Mouse (Mus musculus): ENCODE data around the gene Rab31. TPM values are rescaled to one million over a fixed set of nuclear protein-coding genes. Genes with fewer than 3 reads are reported as not detected.

Rab31 gene
- polyA plus RNA-seq, 1 experiment, result 74.9 TPM

DNA sequence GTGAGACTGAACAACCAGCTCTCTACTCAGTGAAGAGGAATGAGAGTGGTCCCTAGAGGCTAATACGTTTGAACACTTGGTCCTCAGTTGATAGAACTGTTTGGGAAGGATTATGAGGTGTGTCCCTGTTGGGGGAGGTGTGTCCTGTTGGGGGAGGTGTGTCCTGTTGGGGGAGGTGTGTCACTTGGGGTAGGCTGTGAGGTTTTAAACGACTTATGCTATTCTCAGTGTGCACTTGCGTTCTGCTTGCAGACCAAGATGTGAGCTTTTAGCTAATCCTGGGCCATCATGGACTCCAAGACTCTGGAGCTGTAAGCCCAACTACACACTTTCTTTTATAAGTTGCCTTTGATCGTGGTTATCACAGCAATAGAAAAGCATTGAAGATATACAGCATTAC is 103.5 kb downstream of the Rab31 start:
- no peak for DNase-seq (ENCODE audit: extremely low spot score in 1 of 2, low spot score in 1 of 2)

DNA sequence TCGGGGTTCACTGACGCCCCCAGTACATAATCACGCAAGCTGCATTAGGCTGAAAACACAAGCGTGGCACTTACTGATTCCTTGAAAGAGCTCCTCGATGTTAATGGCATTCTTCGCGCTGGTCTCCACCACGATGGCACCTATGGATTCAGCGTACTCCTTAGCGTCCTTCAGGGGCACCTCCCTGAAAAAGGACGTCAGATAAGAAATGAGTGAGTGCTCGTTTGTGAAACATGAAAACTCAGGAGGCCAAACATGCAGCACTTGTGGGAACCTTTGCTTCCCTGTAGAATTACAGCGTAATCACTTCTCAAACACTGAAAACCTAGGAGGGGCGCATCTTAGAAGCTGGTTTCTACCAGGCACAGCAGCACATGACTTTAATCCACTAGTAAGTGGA is 104.8 kb downstream of the Rab31 start:
- DNase-seq (ENCODE audit: extremely low spot score in 1 of 2, low spot score in 1 of 2), result no peak

DNA sequence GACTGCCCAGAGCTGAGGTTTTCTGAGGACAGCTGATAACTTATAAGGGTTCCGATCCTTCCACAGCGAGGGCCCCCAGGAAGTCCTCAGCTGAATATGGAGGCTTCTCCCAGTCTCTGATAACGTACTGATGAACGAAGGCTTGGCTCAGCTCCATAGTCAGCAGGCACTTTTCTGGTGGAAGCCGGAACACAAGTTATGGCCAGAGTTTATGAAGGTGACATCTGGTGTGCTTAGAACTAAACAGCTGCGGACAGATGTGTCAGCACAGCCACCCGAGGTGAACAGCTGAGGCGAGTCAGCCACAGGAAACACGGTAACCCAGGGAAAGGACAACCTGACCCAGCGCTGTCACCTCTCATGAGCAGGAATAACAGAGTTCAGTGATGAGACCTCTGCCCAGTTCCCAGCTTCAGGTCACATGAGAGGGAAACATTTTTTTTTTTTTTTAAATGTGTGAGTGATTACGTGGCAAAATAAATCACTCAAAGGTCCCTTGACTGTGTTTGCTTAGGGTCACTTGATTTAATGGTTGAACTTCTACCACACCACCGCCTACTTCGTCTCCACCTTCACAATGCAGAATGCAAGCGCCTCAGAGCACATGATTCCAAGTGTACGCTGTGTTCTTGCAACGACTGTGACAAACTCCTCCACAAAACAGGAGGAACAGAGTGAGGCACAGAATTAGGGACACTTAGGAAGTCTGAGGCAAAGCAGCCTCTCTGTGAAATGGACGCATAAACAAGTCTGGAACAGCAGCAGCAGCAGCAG is 106.0 kb downstream of the Rab31 start:
- DNase-seq (ENCODE audit: extremely low spot score in 1 of 2, low spot score in 1 of 2), result no peak

DNA sequence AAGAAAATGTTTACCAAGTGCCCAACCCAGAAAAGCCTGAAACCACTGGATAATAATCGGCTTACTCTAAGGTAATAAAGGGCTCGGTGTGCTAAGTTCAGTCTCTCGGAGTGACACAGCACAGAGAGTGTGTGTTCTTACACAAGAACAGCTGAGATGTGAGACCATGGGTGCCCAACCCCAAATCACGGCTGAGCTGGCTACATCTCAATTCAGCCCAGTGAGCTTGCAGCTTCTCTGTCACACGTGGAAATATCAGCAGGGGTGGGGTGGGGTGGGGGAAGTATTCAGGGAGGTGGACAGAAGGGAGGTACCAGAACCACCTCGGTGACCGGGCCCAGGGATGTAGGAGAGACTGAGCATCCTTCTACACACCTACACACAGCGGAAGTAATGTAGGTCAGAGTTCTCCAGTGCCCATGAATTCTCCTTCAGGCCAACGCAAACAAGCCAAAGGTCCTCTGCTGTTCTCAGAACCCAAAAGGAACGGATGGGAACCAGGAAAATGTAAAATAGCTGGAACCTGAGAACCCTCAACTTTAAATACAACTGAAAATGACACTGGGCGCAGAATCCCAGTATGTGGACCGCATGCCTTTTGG is 106.7 kb downstream of the Rab31 start:
- DNase-seq (ENCODE audit: extremely low spot score in 1 of 2, low spot score in 1 of 2), result no peak

DNA sequence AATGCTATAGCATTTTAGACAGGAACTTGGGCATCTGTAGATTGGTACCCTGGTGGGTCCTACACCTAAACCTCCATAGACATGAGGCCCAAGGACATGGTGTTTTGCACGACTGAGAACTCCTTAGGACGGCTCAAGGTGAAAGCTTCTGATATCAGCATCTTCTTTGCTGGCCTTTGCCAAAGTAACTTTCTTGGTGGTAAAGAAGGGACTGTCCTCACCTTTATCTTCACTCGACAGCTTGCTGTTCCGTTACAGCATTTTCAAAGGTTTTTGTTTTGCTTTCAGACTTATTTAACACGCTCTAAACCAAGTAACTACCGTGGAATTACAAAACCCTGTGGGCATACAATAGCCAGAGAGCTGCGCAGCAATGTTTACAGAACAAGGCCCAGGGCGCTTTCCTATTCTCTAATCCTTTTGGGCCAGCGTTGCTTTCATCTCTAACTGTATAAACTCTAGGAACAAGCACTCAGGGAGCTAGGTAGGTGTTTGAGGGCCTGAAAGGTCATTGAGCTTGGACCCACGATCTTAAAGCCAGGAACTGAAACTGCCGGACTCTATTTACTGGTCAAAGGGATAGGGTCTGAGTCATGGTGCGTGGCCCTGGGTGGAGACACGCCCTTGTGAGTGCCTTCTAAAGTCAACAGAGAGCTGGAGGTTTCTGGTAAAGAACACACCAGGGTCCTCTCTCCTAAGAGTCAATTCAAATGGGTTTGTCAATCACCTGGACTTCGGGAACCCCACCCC is 109.0 kb downstream of the Rab31 start:
- DNase-seq (ENCODE audit: extremely low spot score in 1 of 2, low spot score in 1 of 2), result no peak

DNA sequence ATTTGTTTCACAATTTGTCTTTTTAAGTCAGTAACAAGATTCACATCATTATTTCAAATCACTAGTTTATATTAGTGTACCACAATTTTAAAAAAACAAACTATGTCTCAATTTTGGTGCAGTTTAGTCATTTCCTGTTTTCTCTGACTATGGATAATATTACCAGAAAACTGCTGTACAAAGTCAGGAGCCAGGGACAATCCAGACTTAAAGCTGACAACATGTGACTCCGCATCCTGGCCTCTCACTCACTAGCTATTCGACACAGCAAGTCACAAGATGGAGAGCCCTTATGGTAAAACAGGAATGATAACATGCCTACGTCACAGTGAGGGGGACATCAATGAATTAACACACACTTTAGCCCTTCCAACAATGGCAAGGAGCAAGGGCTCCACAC is 109.9 kb downstream of the Rab31 start:
- DNase-seq (ENCODE audit: extremely low spot score in 1 of 2, low spot score in 1 of 2), result no peak

DNA sequence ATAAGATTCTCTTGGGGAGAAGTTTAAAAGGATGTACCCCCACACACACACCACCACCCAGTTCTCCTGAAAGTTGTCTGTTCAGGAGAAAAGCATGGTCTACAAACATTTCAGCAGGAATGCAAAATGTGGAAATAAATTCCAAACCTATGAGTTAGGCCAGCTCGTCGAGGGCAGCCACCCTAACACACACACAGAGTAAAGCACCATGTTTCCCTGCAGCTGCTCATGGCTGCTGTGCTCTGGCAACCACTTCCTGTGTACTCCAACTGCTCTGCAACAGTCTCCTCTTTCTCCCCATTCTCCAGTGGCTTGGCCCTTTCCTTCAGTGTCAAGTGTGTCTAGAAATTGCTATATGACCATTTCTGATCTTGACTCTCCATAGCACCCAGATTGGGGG is 114.1 kb downstream of the Rab31 start:
- DNase-seq (ENCODE audit: extremely low spot score in 1 of 2, low spot score in 1 of 2), result no peak

DNA sequence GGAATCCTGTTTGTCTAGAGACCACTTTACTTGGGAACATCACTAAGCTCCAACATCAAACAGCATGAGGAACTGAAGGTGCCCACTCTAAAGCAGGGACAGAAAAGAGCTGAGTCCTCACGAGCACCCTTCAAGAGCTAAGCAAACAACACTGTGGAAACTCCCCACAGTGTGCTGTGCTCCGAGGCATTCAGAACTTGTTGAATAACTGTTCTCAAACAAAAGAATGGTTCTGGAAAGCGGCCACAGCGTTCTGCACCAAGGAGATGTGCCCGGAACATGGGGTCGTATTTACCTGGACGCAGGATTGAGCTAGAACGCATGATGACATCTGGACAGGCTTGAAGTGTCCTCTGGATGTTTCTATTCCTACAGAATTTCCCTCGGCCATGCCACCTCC is 114.6 kb downstream of the Rab31 start:
- DNase-seq (ENCODE audit: extremely low spot score in 1 of 2, low spot score in 1 of 2), result no peak

DNA sequence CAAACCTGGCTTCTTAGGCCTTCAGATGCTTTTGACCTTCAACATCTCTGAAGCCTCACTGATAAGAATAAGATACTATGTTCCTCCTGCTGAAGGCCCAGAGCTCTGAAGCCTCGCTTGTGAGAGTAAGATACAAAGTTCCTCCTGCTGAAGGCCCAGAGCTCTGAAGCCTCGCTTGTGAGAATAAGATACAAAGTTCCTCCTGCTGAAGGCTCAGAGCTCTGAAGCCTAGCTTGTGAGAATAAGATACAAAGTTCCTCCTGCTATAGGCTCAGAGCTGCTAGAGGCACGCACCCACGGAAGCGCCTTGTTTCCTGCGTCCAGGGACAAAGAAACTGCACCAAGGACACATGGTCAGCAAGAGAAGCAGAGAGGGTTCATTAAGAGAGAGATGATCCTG is 115.8 kb downstream of the Rab31 start:
- no peak for DNase-seq (ENCODE audit: extremely low spot score in 1 of 2, low spot score in 1 of 2)

DNA sequence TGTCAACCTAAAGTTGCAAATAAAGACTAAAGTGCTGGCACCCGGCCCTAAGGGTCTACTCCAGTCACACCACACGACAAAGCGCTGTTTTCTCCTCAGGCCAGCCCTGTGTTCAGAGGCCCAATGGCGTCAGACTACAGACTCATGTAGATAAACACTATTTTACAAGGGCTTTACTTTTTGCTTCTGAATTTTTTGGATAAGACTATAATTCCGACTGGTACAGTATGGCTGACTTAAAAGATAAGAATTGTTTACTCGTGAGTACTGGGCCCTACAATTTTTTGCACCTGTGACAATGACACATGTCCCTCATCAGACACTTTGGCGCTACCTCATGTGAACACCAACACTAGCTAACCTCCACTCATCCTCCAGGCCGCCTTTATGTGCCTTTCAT is 116.5 kb downstream of the Rab31 start:
- no peak for DNase-seq (ENCODE audit: extremely low spot score in 1 of 2, low spot score in 1 of 2)

DNA sequence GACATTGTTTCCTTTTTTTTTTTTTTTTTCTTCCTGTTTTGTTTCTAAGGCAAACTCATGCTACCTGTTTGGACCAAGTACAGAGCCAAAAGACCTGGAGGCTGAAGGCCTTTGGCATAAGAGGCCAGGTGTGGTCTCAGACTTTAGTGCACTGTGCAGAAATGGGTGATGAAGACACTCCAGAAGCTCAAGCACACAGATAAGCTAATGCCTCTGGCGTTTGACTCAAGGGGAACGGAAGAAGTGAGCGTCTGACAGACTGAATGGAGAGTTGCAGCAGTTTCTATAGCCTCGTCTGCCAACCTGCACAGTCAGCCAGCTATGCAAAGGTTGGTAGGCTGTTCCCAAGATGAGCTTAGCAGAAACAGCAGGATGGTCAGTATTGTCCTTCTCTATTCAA is 116.9 kb downstream of the Rab31 start:
- DNase-seq (ENCODE audit: extremely low spot score in 1 of 2, low spot score in 1 of 2), result no peak

DNA sequence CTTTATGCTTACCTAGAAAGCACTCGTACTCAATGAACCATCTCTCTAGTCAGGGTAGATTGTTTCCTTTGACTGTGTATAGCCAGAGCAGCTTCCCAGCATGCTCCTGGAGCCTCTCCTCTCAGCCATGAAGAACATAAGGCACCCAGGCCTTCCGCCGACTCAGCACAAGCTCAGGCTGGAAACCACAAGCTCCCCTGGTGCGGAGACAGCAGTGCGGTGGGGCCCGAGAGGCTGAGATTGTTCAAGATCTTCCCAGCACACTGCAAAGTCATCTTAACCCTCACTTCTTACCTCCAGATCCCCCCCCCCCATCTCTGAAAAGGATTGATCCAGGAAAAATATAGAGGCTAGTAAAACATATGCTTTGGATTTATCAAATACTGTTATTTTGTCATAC is 122.0 kb downstream of the Rab31 start:
- DNase-seq (ENCODE audit: extremely low spot score in 1 of 2, low spot score in 1 of 2), result no peak

DNA sequence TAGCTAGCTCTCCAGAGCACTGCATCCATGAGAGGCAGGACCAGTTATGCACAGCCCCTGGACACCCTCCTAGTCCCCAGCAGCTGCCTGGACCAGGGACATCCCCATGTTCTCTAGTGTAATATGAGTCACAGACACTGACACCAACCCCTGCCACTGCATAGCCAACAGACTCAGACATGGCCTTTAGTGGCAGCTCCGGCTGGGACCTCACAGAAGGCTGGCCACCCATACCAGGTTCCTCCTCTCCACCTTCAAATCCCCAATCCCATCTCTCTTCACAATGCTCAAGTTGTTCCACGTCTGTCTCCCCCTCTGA is 123.4 kb downstream of the Rab31 start:
- no peak for DNase-seq (ENCODE audit: extremely low spot score in 1 of 2, low spot score in 1 of 2)

DNA sequence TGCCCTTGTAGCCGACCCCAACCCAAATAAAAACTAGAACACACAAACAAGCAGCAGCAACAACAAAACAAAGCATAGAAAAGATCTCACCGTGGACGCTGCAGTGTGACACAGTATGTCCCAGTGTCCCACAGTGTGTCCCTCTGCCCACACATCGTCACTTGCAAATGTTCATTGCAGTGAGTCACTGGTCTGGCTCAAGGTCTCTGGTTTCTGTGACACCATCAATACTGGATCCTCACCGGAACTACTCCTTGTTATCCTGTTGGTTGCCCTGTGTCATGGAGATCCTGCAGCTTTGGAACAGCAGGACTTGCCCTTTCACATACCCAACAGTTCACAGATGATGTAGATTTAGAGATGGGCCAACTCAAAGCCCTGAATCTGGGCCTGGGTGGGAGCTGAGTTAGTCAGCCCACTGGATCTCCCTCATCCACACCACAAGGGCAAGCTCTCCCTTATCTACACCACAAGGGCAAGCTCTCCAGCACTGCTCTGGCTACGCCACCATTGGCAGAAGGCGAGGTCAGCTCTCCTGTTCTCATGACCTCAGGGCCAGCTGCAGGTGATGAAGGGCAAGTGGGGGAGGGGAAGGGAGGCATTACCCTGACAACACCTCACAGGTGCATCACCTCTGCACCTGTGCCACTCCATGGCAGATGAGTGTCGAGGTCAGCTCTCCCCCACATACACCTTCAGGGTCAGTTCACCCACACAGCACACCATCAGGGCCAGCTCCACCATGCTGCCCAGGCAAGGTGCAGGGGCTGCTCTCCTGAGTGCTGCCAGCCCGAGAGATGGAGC is 124.0 kb downstream of the Rab31 start:
- no peak for DNase-seq (ENCODE audit: extremely low spot score in 1 of 2, low spot score in 1 of 2)

DNA sequence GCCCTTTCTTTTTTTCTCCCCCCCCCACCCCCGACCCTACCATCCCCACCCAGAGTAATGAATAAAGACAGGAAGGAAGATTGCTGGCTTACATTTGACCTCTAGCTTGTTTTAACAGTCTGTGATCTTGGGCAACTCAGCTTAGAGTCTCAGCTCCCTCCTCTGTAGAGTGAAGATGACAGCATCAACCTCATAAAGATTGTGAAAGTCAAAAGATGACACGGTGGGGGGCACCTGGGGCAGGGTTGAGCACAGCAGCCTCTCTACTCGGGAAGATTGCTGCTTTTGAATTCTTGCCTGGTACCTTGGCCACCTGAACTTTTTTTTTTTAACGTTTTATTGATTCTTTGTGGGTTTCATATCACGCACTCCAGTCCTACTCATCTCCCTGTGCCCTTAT is 124.6 kb downstream of the Rab31 start:
- DNase-seq (ENCODE audit: extremely low spot score in 1 of 2, low spot score in 1 of 2), result no peak

DNA sequence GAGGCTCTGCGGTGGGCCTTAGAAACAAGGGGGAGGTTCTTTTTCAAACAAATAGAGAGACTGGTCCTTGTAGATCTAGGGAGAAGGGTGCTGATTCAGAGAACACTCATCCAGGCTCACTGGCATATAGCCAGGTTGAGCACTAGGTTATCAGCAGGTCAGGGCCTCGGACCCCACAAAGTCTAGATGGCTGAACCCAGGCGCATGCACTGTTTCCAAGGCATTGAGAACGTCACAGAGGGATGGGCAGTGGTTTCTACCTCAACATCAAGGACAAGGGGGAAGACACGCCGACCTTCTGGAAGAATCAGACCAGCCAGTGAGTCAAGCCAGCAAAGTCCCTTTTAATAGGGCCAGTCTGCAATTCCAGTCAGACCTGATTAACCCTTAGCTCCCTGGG is 125.3 kb downstream of the Rab31 start:
- no peak for DNase-seq (ENCODE audit: extremely low spot score in 1 of 2, low spot score in 1 of 2)

DNA sequence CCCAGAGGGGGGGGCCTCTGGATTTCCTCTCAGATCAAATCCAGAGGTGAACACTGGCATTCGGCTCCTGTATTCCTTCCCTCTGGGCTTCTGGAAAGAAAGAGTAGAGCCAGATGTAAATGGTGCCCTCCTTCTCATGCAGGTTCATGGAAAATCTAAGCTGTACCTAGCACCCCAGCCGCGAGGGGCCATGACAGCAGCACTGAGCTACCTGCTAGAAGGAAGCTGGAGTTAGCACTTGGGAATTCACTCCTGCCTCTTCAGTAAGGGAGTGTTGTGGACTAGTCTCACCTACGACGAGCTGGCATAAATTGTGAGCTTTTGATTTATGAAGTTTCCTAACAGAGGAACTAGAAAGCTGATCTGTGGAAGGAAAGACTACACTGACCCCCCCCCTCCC is 129.0 kb downstream of the Rab31 start:
- DNase-seq (ENCODE audit: extremely low spot score in 1 of 2, low spot score in 1 of 2), result no peak

DNA sequence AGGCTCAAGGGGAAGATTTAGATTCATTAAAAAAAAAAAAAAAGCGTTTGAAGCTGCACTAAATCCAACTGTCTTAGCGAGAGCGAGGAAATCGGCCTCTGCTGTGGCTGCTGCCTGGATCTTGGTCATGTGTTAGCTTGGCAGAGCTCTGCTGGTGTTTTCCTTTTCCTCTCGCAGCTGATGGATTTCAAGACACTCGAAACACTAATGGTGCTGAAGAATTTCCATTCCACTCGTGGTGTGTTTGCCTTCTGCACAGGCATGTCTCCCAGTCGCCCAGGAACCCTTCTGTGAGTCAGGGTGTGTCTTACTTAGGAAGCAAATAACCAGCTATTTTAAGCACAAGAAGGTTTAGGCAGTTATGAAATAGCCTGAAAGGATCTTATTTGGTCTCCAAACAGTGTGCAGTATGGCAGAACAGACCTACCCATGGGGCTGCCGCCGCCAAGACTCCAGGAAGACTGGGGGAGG is 129.5 kb downstream of the Rab31 start:
- DNase-seq (ENCODE audit: extremely low spot score in 1 of 2, low spot score in 1 of 2), result peak; percentile 68 to 80

DNA sequence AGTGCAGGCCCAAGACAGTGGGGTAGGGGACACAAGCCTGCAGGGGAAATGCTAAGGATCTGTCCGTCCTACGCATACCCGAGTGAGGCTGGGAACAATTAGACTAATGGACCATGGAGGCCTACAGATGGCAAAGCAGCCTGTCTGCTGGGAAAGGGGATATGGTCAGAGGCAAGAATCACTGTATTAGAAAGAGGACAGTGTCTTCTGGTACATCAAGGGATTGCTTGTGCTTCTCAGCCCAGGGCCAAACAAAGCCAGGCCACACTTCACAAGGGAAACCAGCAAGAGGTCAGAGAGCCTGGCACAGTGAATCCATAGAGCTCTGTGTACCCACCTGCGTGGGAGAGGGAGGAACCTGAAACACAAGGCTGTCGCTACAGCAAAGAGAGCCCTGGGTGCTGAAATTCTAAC is 130.0 kb downstream of the Rab31 start:
- peak in 1 of 2 experiments; percentile 20 for DNase-seq (ENCODE audit: extremely low spot score in 1 of 2, low spot score in 1 of 2)

DNA sequence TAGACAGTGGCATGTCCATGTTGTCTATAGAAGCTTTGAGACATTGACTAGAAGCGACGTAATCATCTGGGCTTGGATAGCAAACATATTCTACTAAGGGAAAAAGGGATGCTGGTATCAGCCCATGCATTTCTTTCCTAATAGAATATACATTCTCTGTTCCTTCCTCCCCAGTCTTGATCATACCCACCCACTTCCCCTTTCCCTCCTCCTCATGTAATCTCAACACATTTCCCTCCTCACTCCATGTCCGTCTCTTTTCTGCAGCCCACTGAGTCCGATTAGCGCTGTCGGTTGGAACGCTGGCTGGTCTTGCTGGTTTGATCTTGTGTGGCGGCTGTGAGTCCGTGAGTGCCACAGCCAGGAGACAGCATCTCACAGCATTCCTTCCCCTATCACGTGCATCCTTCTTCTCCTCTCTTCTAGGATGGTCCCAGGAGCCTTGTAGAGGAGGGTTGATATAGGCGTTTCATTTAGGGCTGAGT is 130.8 kb downstream of the Rab31 start, which contains the start of gene Txndc2:
Gene Txndc2, minus strand, starts transcription at position 435 of the 485 bp plus-strand sequence.
- DNase-seq (ENCODE audit: extremely low spot score in 1 of 2, low spot score in 1 of 2), result no peak

DNA sequence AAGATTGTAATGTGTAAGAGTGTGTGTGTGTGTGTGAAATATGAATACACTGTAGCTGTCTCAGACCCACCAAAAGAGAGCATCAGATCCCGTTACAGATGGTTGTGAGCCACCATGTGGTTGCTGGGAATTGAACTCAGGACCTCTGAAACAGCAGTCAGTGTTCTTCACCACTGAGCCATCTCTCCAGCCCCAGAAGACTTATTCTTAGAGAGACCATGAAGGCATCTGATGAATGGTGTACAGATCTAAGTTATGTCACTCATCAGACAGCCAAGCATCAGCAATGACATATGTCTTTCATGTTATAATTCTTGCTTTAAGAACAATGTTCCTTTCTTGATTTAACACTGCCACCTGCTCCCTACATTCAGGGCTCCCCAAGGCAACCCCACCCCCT is 133.4 kb downstream of the Rab31 start:
- no peak for DNase-seq (ENCODE audit: extremely low spot score in 1 of 2, low spot score in 1 of 2)
